Mouse (Mus musculus) lung, postnatal 0 days (tissue): Measurements from ENCODE around the gene Slc19a2.

Experiments
- CTCF ChIP-seq: IDR thresholded peaks from 2 replicates; pipeline ENCODE4 v1.5.1; 2016; ENCODE audit warnings: antibody characterized with exemption, mild to moderate bottlenecking
- EP300 ChIP-seq: IDR thresholded peaks from 2 replicates; pipeline ENCODE4 v1.6.1; 2016; ENCODE audit warnings: antibody characterized with exemption, mild to moderate bottlenecking, control low read depth

DNA sequence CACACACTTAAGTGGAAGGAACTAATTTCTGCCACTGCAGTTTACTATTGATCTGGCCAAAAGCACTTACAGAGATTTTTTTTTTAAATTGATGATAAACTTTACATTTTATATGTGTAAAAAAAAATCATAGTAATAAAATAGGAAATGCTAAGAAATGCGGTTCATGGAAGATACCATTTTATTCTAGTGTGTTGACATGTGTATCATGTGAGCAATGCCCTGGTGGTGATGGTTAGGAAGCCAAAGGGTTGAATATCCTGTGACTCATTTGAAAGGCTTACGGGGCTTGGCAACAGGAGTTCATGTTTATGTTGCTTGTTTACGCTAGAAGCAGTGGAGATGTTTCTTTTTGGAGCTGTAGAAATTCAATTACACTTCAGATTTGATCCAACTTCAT, 27.7 kb downstream of the Slc19a2 start:
- no peak for TF ChIP-seq CTCF
- TF ChIP-seq EP300 = no peak
